Mouse (Mus musculus) forebrain, embryonic 16.5 days (tissue): ENCODE data around the gene Sipa1l2. TPM values are rescaled to one million over a fixed set of nuclear protein-coding genes. Genes with fewer than 3 reads are reported as not detected.
A peak's percentile ranks its signal among the peaks of the same experiment; 100 is the strongest.

Experiments
- ATAC-seq: fragments of 200-750 bp; cut with Nextera tagmentation; 2 replicates; pipeline ENCODE4 v1.8.0; 2017; ENCODE audit warnings: mild to moderate bottlenecking, moderate library complexity
- H3K27ac ChIP-seq: fragments of 300-500 bp; sonication (generic); 2 replicates; pipeline ENCODE4 v1.5.1; 2014; ENCODE audit warnings: low read length, control low read depth
- H3K27me3 ChIP-seq: fragments of 300-500 bp; sonication (generic); replicated peaks from 2 replicates; pipeline ENCODE4 v1.6.1; 2014; ENCODE audit warnings: low read length; ENCODE audit not compliant: control insufficient read depth, insufficient read depth
- H3K36me3 ChIP-seq: fragments of 300-500 bp; sonication (generic); 2 replicates; pipeline ENCODE4 v1.6.1; 2014; ENCODE audit not compliant: control insufficient read depth, insufficient read depth
- H3K4me1 ChIP-seq: fragments of 300-500 bp; sonication (generic); replicated peaks from 2 replicates; pipeline ENCODE4 v1.6.1; 2014; ENCODE audit warnings: low read length; ENCODE audit not compliant: control insufficient read depth, insufficient read depth
- H3K4me2 ChIP-seq: fragments of 300-500 bp; sonication (generic); 2 replicates; pipeline ENCODE4 v1.6.1; 2014; ENCODE audit warnings: mild to moderate bottlenecking, low read length, control low read depth
- H3K4me3 ChIP-seq: fragments of 300-500 bp; sonication (generic); replicated peaks from 2 replicates; pipeline ENCODE4 v1.5.1; 2014; ENCODE audit warnings: mild to moderate bottlenecking, low read length, control low read depth
- H3K9ac ChIP-seq: fragments of 300-500 bp; sonication (generic); replicated peaks from 2 replicates; pipeline ENCODE4 v1.6.1; 2014; ENCODE audit warnings: low read depth, low read length, control low read depth
- H3K9me3 ChIP-seq: fragments of 300-500 bp; sonication (generic); 2 replicates; pipeline ENCODE4 v1.6.1; 2016; ENCODE audit warnings: low read length; ENCODE audit not compliant: control insufficient read depth
- WGBS: fragments of 180-500 bp; shearing (Covaris S2); extraction: QIAGEN DNeasy Blood & Tissue Kit; methylation state at CpG from one replicate; pipeline ENCODE4 v1.1.7; 2014; 5-methylcytosine and 5-hydroxymethylcytosine counted together
- polyA plus RNA-seq: library from polyadenylated mRNA; unstranded; fragments of >200 nt; fragmentation: Nextera tagmentation; extraction: Ambion mirVana; gene quantifications from 2 replicates; pipeline ENCODE4 v1.2.1, GENCODE M21; 2015

Gene Sipa1l2
- polyA plus RNA-seq, 1 experiment from 2014 or later, result 33.4 TPM

DNA sequence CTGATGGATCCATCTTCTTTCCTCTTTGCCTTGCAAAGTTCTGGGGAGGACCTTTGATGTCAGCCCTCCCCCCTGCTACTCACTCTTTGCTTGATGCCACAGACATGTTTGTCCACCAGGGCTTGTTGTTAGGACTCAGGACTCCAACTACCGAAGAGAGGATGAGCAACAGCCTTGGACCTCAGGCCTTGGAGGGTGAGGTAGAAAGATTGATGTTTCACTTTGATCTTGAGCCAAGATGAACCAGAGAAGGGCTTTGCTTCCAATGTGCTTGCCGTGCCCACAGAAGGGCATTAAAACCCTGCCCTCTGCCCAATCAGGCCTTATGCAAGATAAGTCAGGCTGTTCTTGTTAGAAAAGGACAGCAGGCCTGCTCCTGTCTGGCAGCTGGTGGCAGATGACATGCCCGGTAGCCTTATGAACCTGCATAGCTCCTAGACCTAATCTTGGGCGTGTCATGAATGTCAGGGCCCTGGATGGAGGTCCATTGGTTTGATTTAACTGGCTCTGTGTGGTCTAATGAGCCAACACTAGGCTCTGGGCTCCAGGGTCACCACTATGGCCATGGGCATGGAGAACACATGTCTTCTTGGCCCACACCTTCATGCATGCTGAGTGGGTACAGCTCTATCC, 184.9 kb downstream of the Sipa1l2 start:
- Histone ChIP-seq H3K9me3 (no peaks in the 10 kb centered on the region), H3K36me3 (no peaks in the 10 kb centered on the region), H3K27me3 (no peaks in the 10 kb centered on the region), H3K27ac (peak overlapping the region; percentile 84), H3K9ac (no peak overlapping the region), H3K4me3 (no peak overlapping the region), H3K4me2 (no peak overlapping the region), H3K4me1 (peaks cover 35% of the 10 kb centered on the region)
- no peak for ATAC-seq
- WGBS, result 94% methylated on average over 4 of the region's 4 CpGs

DNA sequence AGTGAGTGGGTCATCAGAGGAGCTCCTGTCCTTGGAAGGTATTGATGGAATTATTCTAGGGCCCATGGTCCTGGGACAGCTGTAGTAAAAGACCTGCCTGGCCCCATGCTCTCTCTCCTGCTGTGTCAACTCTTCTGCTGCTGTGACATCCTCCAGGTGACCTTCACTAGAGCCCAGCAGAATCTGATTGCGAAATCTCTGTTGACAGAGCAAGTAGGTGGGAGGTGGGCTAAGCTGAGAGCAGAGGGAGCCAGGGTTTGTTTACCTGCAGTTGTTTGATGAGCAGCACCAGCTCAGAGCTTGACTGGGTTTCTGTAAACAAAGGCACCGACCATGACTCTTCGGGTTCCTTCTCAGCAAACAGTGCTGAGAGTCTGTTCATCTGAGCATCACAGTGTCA, 187.9 kb downstream of the Sipa1l2 start:
- 81% methylated on average over 3 of the region's 3 CpGs for WGBS
- ATAC-seq, result no peak
- Histone ChIP-seq H3K27me3 (no peaks in the 10 kb centered on the region), H3K9me3 (no peaks in the 10 kb centered on the region), H3K4me2 (no peak overlapping the region), H3K9ac (no peak overlapping the region), H3K4me1 (peaks cover 20% of the 10 kb centered on the region), H3K27ac (no peak overlapping the region), H3K4me3 (no peak overlapping the region), H3K36me3 (no peaks in the 10 kb centered on the region)

DNA sequence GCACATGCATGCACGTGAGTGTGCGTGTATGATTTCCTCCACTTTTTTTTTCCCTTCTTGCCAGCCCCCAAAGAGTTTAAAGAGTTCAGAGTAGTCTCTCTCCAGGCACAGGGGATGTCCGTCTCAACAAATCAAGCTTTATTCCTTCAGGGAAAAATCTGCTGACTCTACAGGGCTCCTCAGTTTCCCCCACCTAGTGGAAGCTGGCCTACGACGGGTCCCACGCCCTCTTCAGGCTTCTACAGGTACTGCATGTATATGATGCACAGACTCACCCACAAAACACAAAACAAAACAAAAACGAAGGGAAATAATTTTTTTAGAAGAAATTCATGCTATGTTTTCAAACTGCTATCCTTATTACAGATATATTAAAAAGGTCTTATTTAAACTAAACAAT, 189.7 kb downstream of the Sipa1l2 start:
- Histone ChIP-seq H3K9me3 (no peaks in the 10 kb centered on the region), H3K4me1 (peaks cover 11% of the 10 kb centered on the region), H3K4me3 (no peak overlapping the region), H3K27ac (no peak overlapping the region), H3K4me2 (no peak overlapping the region), H3K9ac (no peak overlapping the region), H3K36me3 (no peaks in the 10 kb centered on the region), H3K27me3 (no peaks in the 10 kb centered on the region)
- WGBS, result 70% methylated on average over 7 of the region's 7 CpGs
- no peak for ATAC-seq

DNA sequence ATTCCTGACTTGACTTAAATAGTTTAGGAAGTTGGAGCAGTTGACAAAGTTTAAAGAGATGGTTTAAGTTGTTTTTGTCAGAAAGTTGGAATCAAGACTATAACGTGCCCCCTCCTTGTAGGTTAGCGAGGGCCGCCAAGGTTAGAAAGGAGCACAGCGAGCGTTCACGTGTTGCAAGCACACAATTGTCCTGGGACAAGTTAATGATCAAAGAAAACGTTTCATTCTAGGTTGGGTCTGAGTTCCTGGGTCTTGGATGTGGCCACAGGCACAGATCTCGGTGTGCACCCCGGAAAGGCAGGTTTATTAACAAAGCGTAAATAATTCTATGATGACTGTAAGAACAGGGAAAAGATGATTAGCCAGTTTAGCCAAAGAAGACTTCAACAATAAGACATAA, 190.5 kb downstream of the Sipa1l2 start:
- Histone ChIP-seq H3K27ac (no peak overlapping the region), H3K9me3 (no peaks in the 10 kb centered on the region), H3K9ac (no peak overlapping the region), H3K4me2 (no peak overlapping the region), H3K4me3 (no peak overlapping the region), H3K36me3 (no peaks in the 10 kb centered on the region), H3K4me1 (peaks cover 8% of the 10 kb centered on the region), H3K27me3 (no peaks in the 10 kb centered on the region)
- 70% methylated on average over 10 of the region's 10 CpGs for WGBS
- no peak for ATAC-seq

DNA sequence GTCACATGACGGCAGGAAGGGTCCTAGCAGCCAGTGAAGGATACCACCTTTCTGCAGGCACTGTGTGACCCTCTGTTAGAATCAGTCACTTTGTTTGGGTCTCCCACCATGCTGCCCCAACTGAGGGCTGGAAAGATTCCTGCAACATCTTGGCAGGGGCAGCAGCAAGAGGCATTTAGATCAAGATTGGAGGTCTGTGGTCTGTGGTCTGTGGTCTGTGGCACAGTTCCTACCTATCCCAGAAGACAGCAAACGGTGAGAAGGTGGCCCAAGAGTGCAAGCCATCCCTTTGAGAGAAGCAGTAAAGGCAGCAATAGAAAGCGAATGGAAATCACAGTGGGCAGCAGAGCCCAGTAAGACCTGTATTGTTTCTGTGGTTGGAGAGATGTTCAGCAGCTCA, 191.9 kb downstream of the Sipa1l2 start:
- Histone ChIP-seq H3K27ac (no peak overlapping the region), H3K4me2 (no peak overlapping the region), H3K9me3 (no peaks in the 10 kb centered on the region), H3K27me3 (no peaks in the 10 kb centered on the region), H3K9ac (no peak overlapping the region), H3K4me3 (no peak overlapping the region), H3K4me1 (peaks cover 8% of the 10 kb centered on the region), H3K36me3 (no peaks in the 10 kb centered on the region)
- WGBS, result 87% methylated on average over 3 of the region's 3 CpGs
- ATAC-seq, result no peak

DNA sequence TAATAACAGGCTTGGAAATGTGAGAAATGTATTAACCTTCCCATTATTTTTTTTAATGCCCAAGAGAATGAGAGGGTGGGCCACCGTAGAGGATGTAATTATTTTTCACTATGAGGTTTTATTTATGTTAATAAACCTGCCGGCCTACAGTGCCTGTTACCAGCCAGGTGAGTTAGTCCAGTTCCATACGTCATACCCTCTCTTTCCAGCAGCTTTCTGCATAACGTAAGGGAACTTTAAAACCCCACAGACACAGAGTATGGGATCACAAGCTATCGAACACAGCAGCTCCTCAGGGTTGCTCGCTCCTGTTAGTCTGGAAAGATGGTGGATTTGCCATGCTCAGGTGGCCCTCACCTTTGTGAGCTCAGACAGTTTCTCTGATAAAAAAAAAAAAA, 193.2 kb downstream of the Sipa1l2 start:
- Histone ChIP-seq H3K36me3 (no peaks in the 10 kb centered on the region), H3K9ac (no peak overlapping the region; the same call in 1 of the 2 replicates), H3K27me3 (no peaks in the 10 kb centered on the region), H3K4me2 (no peak overlapping the region), H3K4me1 (peaks cover 8% of the 10 kb centered on the region), H3K27ac (peak overlapping the region; percentile 60), H3K9me3 (no peaks in the 10 kb centered on the region), H3K4me3 (no peak overlapping the region)
- ATAC-seq, result peak; percentile 27; the same call in 1 of the 2 replicates
- 67% methylated on average over 6 of the region's 6 CpGs for WGBS

DNA sequence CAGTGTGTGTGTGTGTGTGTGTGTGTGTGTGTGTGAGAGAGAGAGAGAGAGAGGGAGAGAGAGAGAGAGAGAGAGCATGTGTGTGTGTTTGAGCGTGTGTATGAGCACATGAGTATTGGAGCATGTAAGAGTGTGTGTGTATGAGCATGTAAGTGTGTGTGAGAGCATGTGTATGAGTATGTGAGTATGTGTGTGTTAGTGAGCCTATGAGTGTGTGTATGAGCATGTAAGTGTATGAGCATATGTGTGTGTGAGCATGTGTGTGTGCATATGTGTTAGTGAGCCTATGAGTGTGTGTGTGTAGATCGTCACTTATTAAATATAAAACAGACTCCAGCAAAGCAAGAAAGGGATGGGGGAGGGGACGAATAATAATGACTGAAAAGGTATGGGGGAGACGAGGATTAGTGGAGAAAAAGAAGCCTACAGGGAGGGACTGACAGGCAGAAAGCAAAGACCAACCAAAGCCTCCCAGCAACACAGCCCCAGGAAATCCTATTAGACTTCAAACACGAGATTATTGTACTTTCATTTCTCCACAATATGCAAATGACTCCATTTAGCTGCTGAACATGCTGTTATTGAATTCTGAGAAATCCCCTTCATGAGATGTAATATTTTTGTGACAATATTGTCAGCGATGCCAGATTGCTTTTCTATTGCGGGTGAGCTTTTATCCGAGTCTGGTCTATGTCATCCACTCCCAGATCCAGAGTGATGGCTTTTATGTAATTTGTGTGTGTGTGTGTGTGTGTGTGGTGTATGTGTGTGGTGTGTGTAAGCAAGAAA, 193.8 kb downstream of the Sipa1l2 start:
- peak; percentile 75 for ATAC-seq

DNA sequence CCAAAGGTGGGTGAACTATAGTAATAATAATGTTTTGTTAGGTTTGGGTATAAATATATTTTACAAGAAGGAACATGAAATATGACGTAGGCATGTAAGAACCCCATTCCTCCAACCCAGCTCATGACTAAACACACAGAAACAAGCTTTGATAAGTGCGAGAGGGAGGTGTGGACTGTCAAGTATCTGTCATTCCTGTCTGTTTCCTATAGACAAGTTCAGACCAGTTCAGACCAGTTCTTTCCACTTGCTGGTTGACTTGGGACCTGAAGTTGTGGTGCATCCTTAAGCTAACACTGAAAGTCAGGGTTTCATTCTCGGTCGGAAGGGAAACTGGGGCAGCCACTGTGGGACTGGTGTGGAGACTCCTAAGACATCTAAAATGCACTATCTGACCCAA, 197.0 kb downstream of the Sipa1l2 start:
- no peaks in the 10 kb centered on the region for H3K9me3 ChIP-seq
- WGBS, result 94% methylated on average over 4 of the region's 4 CpGs

More for the DNA sequence above, 193.8 kb downstream of the Sipa1l2 start:
- Histone ChIP-seq H3K4me3 (no peak overlapping the region), H3K27me3 (no peaks in the 10 kb centered on the region), H3K36me3 (no peaks in the 10 kb centered on the region), H3K4me2 (no peak overlapping the region), H3K4me1 (peaks cover 8% of the 10 kb centered on the region), H3K9me3 (no peaks in the 10 kb centered on the region), H3K27ac (peak overlapping the region; percentile 60), H3K9ac (no peak overlapping the region; the same call in 1 of the 2 replicates)
- WGBS, result 21% methylated on average over 8 of the region's 8 CpGs

DNA sequence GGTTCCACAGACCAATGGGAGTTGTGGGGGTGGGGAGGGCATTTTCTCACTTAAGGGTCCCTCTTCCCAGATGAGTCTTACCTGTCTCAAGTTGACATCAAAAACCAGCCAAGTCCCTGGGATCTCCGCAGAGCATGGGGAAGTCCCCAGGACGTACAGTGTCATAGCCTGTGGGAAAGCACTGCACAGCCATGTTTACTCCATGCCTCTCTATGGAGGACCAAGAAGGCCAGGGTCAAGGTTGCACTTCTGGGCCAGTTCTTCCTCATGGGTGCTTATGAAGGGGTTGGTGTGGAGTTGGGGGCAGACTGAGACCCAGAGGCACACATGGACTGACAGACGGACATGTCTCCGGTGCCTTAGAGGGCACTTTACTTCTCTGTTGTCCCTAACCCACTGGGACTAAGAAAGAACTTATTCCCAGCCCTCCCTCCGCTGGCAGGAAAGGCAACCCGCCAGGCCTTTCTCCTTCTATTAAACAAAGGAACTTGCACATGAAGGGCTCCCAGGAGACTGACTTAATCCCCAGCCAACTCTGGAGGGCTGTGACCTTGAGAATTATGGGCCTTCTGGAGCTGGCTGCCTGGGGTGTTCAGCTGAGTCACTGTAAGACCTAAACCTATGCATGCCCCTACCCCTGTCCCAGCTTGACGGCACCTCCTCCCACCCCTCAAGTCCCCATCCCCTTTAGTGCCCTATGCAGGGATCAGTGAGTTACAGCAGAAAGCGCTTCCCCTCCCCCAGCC, 199.9 kb downstream of the Sipa1l2 start:
- no peak overlapping the region for H3K4me3 ChIP-seq
- 36% methylated on average over 8 of the region's 8 CpGs for WGBS
- no peaks in the 10 kb centered on the region for H3K27me3 ChIP-seq
- ATAC-seq, result no peak
- no peaks in the 10 kb centered on the region for H3K36me3 ChIP-seq
- no peak overlapping the region for H3K4me2 ChIP-seq
- no peaks in the 10 kb centered on the region for H3K9me3 ChIP-seq
- no peak overlapping the region for H3K27ac ChIP-seq
- 0 out of 2 replicates have a peak, but pooled peaks cover 4% of the 10 kb centered on the region for H3K4me1 ChIP-seq
- no peak overlapping the region for H3K9ac ChIP-seq

More for the DNA sequence above, 197.0 kb downstream of the Sipa1l2 start:
- H3K27me3 ChIP-seq, result no peaks in the 10 kb centered on the region
- ATAC-seq, result no peak
- H3K9ac ChIP-seq, result no peak overlapping the region
- peaks cover 13% of the 10 kb centered on the region for H3K4me1 ChIP-seq
- H3K27ac ChIP-seq, result no peak overlapping the region
- no peaks in the 10 kb centered on the region for H3K36me3 ChIP-seq
- H3K4me3 ChIP-seq, result no peak overlapping the region
- H3K4me2 ChIP-seq, result no peak overlapping the region
